Mouse (Mus musculus) forebrain, embryonic 11.5 days (tissue): ENCODE data around the gene Dnaaf5. TPM values are rescaled to one million over a fixed set of nuclear protein-coding genes. Genes with fewer than 3 reads are reported as not detected.

Source experiments
- ATAC-seq: fragments of 200-750 bp; cut with Nextera tagmentation; replicated peaks from 2 replicates; pipeline ENCODE4 v1.8.0; 2017; ENCODE audit warnings: moderate TSS enrichment; ENCODE audit not compliant: low FRiP score
- DNase-seq: peaks from one replicate; pipeline ENCODE4 v3.0.0-alpha.2; 2017; ENCODE audit warnings: low spot score
- H3K27ac ChIP-seq: fragments of 300-500 bp; sonication (generic); 2 replicates; pipeline ENCODE4 v1.5.1; 2014; ENCODE audit warnings: low read depth, low read length
- H3K27me3 ChIP-seq: fragments of 300-500 bp; sonication (generic); 2 replicates; pipeline ENCODE4 v1.6.1; 2014; ENCODE audit warnings: mild to moderate bottlenecking, low read length, mixed read lengths; ENCODE audit not compliant: control insufficient read depth, insufficient read depth
- H3K36me3 ChIP-seq: fragments of 300-500 bp; sonication (generic); 2 replicates; pipeline ENCODE4 v1.6.1; 2014; ENCODE audit warnings: mild to moderate bottlenecking, low read length, moderate library complexity, mixed read lengths; ENCODE audit not compliant: control insufficient read depth, insufficient read depth
- H3K4me1 ChIP-seq: fragments of 300-500 bp; sonication (generic); replicated peaks from 2 replicates; pipeline ENCODE4 v1.6.1; 2014; ENCODE audit warnings: low read length, mixed read lengths; ENCODE audit not compliant: control insufficient read depth, insufficient read depth
- H3K4me2 ChIP-seq: fragments of 300-500 bp; sonication (generic); 2 replicates; pipeline ENCODE4 v1.6.1; 2014; ENCODE audit warnings: low read depth, mild to moderate bottlenecking, low read length, moderate library complexity, mixed read lengths; ENCODE audit not compliant: severe bottlenecking
- H3K4me3 ChIP-seq: fragments of 300-500 bp; sonication (generic); 2 replicates; pipeline ENCODE4 v1.5.1; 2014; ENCODE audit warnings: low read depth, low read length
- H3K9ac ChIP-seq: fragments of 300-500 bp; sonication (generic); 2 replicates; pipeline ENCODE4 v1.6.1; 2014; ENCODE audit warnings: low read length
- H3K9me3 ChIP-seq: fragments of 300-500 bp; sonication (generic); 2 replicates; pipeline ENCODE4 v1.6.1; 2016; ENCODE audit warnings: low read length, mixed read lengths; ENCODE audit not compliant: control insufficient read depth
- WGBS: fragments of 180-500 bp; shearing (Covaris S2); extraction: QIAGEN DNeasy Blood & Tissue Kit; methylation state at CpG from one replicate; pipeline ENCODE4 v1.1.7; 2014; 5-methylcytosine and 5-hydroxymethylcytosine counted together
- polyA plus RNA-seq: library from polyadenylated mRNA; unstranded; fragments of >200 nt; fragmentation: Nextera tagmentation; extraction: Ambion mirVana; gene quantifications from 2 replicates; pipeline ENCODE4 v1.2.1, GENCODE M21; 2014

Gene Dnaaf5
- polyA plus RNA-seq, 1 experiment from 2014 or later: 11.5 TPM

DNA sequence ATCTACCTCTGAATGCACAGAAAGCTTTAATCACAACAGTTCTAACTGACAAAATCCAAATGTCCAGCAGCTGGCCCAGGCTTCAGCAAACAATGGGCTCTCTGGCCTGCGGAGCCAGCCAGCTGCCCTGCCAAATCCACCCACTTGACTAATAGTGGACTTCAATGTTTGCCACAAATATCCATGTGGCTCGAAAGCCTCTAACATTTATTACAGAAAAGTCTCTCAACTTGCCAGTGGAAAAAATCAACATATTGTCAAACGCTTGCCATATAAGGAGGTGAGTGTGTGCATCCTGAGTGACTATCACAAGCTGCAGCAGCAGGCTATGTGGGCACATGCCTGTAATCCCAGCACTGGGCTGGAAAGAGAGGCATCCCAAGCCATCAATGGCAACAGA lies 48.8 kb downstream of the Dnaaf5 start:
- Histone ChIP-seq H3K4me2 (no peak overlapping the region), H3K4me1 (peaks cover 2% of the 10 kb centered on the region; the same call in 1 of the 2 replicates), H3K4me3 (no peak overlapping the region), H3K9ac (no peak overlapping the region), H3K27me3 (no peaks in the 10 kb centered on the region), H3K27ac (no peak overlapping the region), H3K36me3 (no peaks in the 10 kb centered on the region), H3K9me3 (no peaks in the 10 kb centered on the region)
- 89% methylated on average over 3 of the region's 3 CpGs for WGBS
- ATAC-seq (no peak), DNase-seq (no peak)

DNA sequence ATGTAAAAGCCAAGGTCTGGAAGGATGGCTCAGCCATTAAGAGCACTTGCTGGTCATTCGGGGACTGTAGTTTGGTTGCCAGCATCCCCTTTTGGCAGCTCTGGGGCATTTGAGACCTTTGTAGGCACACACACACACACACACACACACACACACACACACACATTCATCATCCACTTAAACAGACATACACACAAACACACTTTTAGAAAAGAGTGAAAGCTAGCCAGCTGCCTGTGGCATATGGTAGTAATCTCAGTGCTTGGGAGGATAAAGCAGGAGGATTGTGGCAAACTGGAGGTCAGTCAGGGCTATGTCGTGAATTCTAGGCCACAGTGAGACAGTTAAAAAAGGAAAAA lies 49.6 kb downstream of the Dnaaf5 start:
- peak overlapping the region; percentile 86 for H3K9ac ChIP-seq
- no peak for ATAC-seq
- peak overlapping the region; percentile 89 for H3K4me2 ChIP-seq
- 42% methylated on average over 2 of the region's 2 CpGs for WGBS
- no peaks in the 10 kb centered on the region for H3K9me3 ChIP-seq
- H3K4me3 ChIP-seq: peak overlapping the region; percentile 92
- H3K27me3 ChIP-seq: no peaks in the 10 kb centered on the region
- H3K27ac ChIP-seq: no peak overlapping the region
- peaks cover 2% of the 10 kb centered on the region; the same call in 1 of the 2 replicates for H3K4me1 ChIP-seq
- H3K36me3 ChIP-seq: no peaks in the 10 kb centered on the region
- no peak for DNase-seq

DNA sequence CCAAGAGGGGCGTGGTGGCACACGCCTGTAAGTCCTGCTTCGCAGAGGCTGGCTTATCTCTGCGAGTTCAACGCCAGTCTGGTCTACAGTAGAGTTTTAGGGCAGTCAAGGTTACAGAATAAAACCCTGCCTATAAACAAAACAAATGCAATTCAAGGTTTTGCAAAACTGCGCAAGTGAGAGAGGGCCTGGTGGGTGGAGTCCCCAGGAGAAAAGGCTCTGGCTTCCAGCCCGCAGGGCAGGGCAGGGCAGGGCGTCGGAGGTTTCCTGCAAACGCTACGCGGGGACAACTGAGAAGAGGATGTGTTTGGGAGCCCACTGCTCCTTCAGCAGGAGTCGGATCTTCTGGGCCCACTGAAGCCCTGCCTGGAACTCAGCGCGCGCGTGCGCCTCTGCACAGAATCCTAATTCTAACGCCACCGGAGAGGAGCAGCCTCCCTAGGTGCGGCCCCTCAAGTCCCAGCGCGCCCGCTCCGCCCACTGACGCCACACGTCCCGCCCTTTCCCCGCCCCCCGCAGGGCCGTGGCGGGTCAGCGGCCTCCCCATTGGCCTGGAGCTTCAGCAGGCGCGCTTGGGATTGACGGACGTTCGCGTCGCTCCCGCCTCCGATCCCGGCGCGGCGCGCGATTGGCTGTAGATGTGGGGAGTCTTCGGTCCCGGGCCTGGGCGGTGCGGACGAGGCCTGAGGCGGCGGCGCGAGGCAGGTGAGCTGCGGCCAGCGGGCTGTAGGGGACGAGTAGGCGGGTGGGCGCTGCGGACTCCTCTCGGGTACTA lies 50.2 kb downstream of the Dnaaf5 start, which contains the start of gene Sun1:
Sun1 (plus strand) TSS at position 643 of the 775 bp plus-strand sequence.
- Histone ChIP-seq H3K4me1 (peaks cover 2% of the 10 kb centered on the region; the same call in 1 of the 2 replicates), H3K27me3 (no peaks in the 10 kb centered on the region), H3K27ac (peak within 1 kb of the TSS; percentile 59; the same call in 1 of the 2 replicates), H3K9me3 (no peaks in the 10 kb centered on the region), H3K4me2 (peak within 1 kb of the TSS; percentile 91), H3K4me3 (peak within 1 kb of the TSS; percentile 92), H3K9ac (peak within 1 kb of the TSS; percentile 86), H3K36me3 (no peaks in the 10 kb centered on the region)
- peak; percentile 100 for DNase-seq
- peak; percentile 99 for ATAC-seq
- under 1% methylated on average over 63 of the region's 64 CpGs for WGBS

DNA sequence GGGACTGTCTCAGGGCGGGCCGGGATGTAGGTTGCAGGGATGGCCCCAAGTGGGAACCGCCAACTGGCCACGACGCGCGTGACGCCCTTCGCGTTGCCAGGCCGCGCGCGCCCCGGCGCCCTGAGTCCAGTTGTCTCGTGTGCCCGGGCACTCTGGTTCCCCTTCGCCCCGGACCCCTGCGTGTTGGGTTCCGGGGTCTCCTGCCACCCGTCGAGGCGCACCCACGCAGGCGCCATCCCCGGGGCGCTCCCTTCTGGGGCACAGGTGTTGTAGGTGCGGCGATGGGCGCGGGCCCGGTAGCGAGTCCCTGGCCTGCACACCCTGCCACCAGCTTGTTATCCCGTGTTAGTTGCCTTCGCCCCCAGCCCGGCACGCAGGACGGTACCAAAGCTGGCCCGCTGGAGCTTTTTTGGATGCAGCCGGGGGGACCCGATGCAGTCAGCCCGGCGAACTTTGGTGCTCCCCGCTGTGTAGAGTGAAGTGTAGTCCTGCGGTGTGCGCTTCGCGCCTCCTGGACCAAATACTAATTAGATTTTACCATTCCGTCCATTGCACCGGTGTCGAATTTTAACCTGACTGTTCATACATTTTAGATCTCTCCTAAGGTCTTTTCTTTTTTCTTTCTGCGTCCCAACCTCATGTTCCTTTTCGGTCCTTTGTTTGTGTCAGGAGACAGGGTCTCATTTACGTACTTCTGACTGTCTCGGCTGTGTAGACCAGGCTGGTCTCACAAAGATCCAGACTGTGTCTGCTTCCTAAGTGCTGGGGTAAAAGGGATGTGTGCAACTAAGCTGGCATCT lies 50.9 kb downstream of the Dnaaf5 start:
- 1% methylated on average over 54 of the region's 57 CpGs for WGBS
- no peak overlapping the region for H3K27ac ChIP-seq

DNA sequence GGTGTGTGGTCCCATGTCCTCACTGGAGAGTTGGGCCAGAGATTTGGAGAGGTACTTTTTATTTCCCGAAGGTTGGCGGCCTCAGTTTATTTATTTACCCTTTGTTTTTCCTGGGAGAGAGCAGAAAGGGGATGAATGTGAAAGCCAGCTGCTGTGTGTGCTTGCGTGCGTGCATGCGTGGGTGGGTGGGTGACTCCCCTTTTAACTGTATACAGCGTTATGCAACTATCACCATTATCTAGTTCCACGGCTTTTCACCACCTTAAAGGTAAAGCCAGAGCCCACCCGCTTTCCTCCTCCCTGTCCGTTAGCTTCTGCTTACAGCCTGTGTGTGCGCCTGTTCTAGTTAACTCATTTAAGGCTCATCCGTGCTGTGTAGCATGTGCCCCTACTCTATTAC lies 52.1 kb downstream of the Dnaaf5 start:
- Histone ChIP-seq H3K36me3 (no peaks in the 10 kb centered on the region), H3K9me3 (no peaks in the 10 kb centered on the region), H3K4me2 (peak overlapping the region; percentile 91; the same call in 1 of the 2 replicates), H3K27me3 (no peaks in the 10 kb centered on the region), H3K27ac (no peak overlapping the region), H3K4me3 (no peak overlapping the region), H3K4me1 (peaks cover 2% of the 10 kb centered on the region; the same call in 1 of the 2 replicates), H3K9ac (peak overlapping the region; percentile 86; the same call in 1 of the 2 replicates)
- DNase-seq (no peak), ATAC-seq (no peak)
- WGBS: 77% methylated on average over 11 of the region's 11 CpGs

More for the DNA sequence above, 50.9 kb downstream of the Dnaaf5 start:
- no peak for DNase-seq
- Histone ChIP-seq H3K36me3 (no peaks in the 10 kb centered on the region), H3K4me1 (peaks cover 2% of the 10 kb centered on the region; the same call in 1 of the 2 replicates), H3K4me2 (peak overlapping the region; percentile 91), H3K9ac (peak overlapping the region; percentile 86), H3K4me3 (peak overlapping the region; percentile 92), H3K9me3 (no peaks in the 10 kb centered on the region), H3K27me3 (no peaks in the 10 kb centered on the region)
- peak; percentile 43 for ATAC-seq

DNA sequence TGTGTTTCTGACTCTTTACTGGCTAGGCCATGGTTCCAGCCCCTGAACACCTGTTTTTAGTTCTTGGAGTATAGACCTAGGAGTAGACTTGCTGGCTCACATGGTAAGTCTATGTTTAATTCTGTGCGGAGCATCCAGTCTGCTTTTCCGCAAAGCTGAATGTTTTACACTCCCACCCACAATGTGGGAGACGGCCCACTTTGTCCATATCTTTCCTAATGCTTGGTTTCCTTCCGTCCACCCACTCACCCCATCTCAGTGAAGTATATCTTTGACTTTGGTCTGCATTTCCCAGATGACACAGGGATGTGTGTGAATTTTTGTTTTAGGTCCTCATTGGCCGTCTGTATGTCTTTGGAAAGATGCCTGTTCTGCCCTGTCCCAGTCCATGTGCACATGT lies 53.3 kb downstream of the Dnaaf5 start:
- DNase-seq (no peak), ATAC-seq (no peak)
- H3K27ac ChIP-seq: no peak overlapping the region
- no peak overlapping the region for H3K4me2 ChIP-seq
- H3K4me1 ChIP-seq: peaks cover 2% of the 10 kb centered on the region; the same call in 1 of the 2 replicates
- 91% methylated on average over 5 of the region's 5 CpGs for WGBS
- H3K36me3 ChIP-seq: no peaks in the 10 kb centered on the region
- no peak overlapping the region for H3K9ac ChIP-seq
- no peaks in the 10 kb centered on the region for H3K9me3 ChIP-seq
- H3K4me3 ChIP-seq: no peak overlapping the region
- H3K27me3 ChIP-seq: no peaks in the 10 kb centered on the region

DNA sequence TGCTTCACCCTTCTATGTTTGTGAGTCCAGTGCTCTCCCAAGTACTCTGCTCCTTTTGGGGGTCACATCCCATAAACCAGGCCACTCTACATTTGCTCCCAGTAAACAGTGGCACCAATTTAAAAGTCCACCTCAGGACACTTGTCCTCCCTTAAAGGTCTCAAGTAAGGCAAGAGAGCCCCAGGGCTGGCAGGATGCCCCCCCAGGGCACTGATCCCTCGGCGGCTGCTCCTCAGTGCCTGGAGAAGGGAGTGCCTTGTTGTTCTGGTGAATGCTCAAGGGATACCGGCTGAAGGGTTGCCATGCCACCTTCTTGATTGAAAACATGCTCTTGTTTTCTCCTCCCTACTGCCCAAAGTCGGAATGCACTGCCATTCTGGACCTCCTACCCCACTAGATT lies 56.1 kb downstream of the Dnaaf5 start:
- H3K9ac ChIP-seq: no peak overlapping the region

DNA sequence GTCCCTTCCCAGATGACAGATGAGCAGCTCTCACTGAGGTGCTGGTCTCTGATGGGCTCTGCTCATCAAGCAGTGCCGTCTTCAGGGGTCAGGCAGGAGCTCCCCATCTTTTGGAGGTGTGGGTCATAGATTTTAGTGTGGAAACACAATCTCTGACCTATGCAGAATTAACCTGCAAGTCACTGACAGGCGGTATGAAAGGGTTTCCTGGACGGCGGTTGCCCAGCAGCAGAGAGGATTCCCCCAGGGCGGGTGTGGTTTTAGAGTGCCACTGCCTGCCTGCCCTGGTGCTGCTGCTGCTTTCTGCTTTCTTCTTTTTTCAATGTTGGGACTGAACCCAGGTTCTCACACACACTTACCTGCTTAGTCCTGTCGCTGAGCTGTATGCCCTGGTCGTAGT lies 56.5 kb downstream of the Dnaaf5 start:
- no peaks in the 10 kb centered on the region for H3K36me3 ChIP-seq
- WGBS: 85% methylated on average over 7 of the region's 7 CpGs
- no peaks in the 10 kb centered on the region for H3K27me3 ChIP-seq
- H3K4me2 ChIP-seq: no peak overlapping the region
- H3K9me3 ChIP-seq: no peaks in the 10 kb centered on the region
- no peak overlapping the region for H3K27ac ChIP-seq
- no peak overlapping the region for H3K4me3 ChIP-seq
- ATAC-seq (no peak), DNase-seq (no peak)
- H3K9ac ChIP-seq: no peak overlapping the region
- H3K4me1 ChIP-seq: peaks cover 2% of the 10 kb centered on the region; the same call in 1 of the 2 replicates

More for the DNA sequence above, 56.1 kb downstream of the Dnaaf5 start:
- no peak for DNase-seq
- Histone ChIP-seq H3K9me3 (no peaks in the 10 kb centered on the region), H3K27me3 (no peaks in the 10 kb centered on the region), H3K4me2 (no peak overlapping the region), H3K27ac (no peak overlapping the region), H3K36me3 (no peaks in the 10 kb centered on the region), H3K4me3 (no peak overlapping the region), H3K4me1 (peaks cover 2% of the 10 kb centered on the region; the same call in 1 of the 2 replicates)
- WGBS: 69% methylated on average over 4 of the region's 4 CpGs
- no peak for ATAC-seq
